Mouse (Mus musculus) kidney, embryonic 14.5 days (tissue): ENCODE measurements around the gene Nmnat3. TPM values are rescaled to one million over a fixed set of nuclear protein-coding genes. Genes with fewer than 3 reads are reported as not detected.
A peak's percentile ranks its signal among the peaks of the same experiment; 100 is the strongest.

Experiments used
- ATAC-seq: fragments of 200-750 bp; cut with Nextera tagmentation; 2 replicates; pipeline ENCODE4 v1.8.0; 2017; ENCODE audit warnings: moderate number of reproducible peaks, mild to moderate bottlenecking, moderate TSS enrichment, moderate library complexity; ENCODE audit not compliant: low FRiP score, low TSS enrichment
- H3K27ac ChIP-seq: fragments of 300-500 bp; sonication (generic); 2 replicates; pipeline ENCODE4 v1.5.1; 2014; ENCODE audit warnings: low read depth, mild to moderate bottlenecking, low read length, moderate library complexity, mixed read lengths
- H3K27me3 ChIP-seq: fragments of 300-500 bp; sonication (generic); 2 replicates; pipeline ENCODE4 v1.6.1; 2014; ENCODE audit warnings: mild to moderate bottlenecking, low read length; ENCODE audit not compliant: control insufficient read depth, insufficient read depth
- H3K36me3 ChIP-seq: fragments of 300-500 bp; sonication (generic); 2 replicates; pipeline ENCODE4 v1.6.1; 2014; ENCODE audit warnings: low read length, mixed read lengths; ENCODE audit not compliant: control insufficient read depth, insufficient read depth
- H3K4me1 ChIP-seq: fragments of 300-500 bp; sonication (generic); 2 replicates; pipeline ENCODE4 v1.6.1; 2014; ENCODE audit warnings: low read length, mixed read lengths; ENCODE audit not compliant: control insufficient read depth, insufficient read depth
- H3K4me2 ChIP-seq: fragments of 300-500 bp; sonication (generic); replicated peaks from 2 replicates; pipeline ENCODE4 v1.6.1; 2014; ENCODE audit warnings: low read depth, mild to moderate bottlenecking, low read length
- H3K4me3 ChIP-seq: fragments of 300-500 bp; sonication (generic); 2 replicates; pipeline ENCODE4 v1.5.1; 2014; ENCODE audit warnings: mild to moderate bottlenecking, low read length
- H3K9ac ChIP-seq: fragments of 300-500 bp; sonication (generic); 2 replicates; pipeline ENCODE4 v1.6.1; 2014; ENCODE audit warnings: low read depth, mild to moderate bottlenecking, low read length, moderate library complexity
- H3K9me3 ChIP-seq: fragments of 300-500 bp; sonication (generic); 2 replicates; pipeline ENCODE4 v1.6.1; 2016; ENCODE audit warnings: low read length; ENCODE audit not compliant: control insufficient read depth
- WGBS: fragments of 180-500 bp; shearing (Covaris S2); extraction: QIAGEN DNeasy Blood & Tissue Kit; methylation state at CpG from one replicate; pipeline ENCODE4 v1.1.7; 2014; 5-methylcytosine and 5-hydroxymethylcytosine counted together
- polyA plus RNA-seq: library from polyadenylated mRNA; unstranded; fragments of >200 nt; fragmentation: Nextera tagmentation; extraction: Ambion mirVana; gene quantifications from 2 replicates; pipeline ENCODE4 v1.2.1, GENCODE M21; 2014

The Nmnat3 gene
- polyA plus RNA-seq, 1 experiment from 2014 or later = 8.4 TPM

DNA sequence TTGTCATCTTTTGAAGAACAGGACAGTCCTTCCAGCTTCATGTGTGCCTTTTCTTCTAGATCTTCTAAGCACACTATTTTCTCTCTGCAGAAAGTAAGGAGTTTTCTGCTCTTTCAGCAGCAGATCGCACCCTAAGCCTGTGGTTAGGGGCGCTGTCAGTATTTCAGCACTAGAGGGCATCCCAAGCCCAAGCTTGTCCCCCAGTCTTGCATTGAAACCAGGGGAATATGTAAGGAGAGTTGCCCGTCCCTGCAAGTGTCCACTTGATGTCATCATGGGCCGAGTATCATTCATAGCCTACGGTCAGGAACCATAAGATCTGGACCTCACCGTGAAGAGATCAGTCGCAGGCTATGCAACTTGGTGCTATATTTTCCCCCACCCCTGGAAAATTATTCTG, 130.7 kb downstream of the Nmnat3 start:
- H3K4me3 ChIP-seq = no peak overlapping the region
- H3K27me3 ChIP-seq = no peaks in the 10 kb centered on the region
- peaks cover 3% of the 10 kb centered on the region; the same call in 1 of the 2 replicates for H3K4me1 ChIP-seq
- H3K9me3 ChIP-seq = no peaks in the 10 kb centered on the region
- H3K36me3 ChIP-seq = no peaks in the 10 kb centered on the region
- WGBS = 44% methylated on average over 7 of the region's 7 CpGs
- H3K9ac ChIP-seq = no peak overlapping the region
- H3K4me2 ChIP-seq = no peak overlapping the region
- ATAC-seq = 0 out of 2 replicates have a peak, but pooled peaks have one; percentile 45
- no peak overlapping the region for H3K27ac ChIP-seq

DNA sequence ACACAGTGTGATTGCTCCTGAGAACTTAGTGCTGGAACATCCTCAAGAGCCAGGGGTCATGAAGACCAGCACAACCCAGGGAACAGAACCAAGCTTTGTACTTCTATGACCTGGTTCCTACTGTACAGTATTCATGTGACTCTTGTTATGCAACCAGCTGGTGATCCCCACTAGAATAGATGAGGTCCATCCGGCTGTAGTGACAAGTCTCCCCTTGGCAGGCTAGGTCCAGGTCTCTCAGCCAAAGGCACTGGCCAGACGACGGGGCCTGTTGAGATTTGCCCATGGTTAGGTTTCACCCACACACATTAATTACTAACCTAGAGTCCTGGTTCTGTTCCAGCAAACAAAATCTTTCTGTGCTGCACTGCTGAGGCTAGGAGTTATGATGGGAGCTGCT, 131.1 kb downstream of the Nmnat3 start:
- no peak overlapping the region for H3K4me3 ChIP-seq
- H3K27me3 ChIP-seq = no peaks in the 10 kb centered on the region
- ATAC-seq = no peak
- no peak overlapping the region for H3K4me2 ChIP-seq
- no peaks in the 10 kb centered on the region for H3K9me3 ChIP-seq
- no peak overlapping the region for H3K9ac ChIP-seq
- H3K4me1 ChIP-seq = peaks cover 3% of the 10 kb centered on the region; the same call in 1 of the 2 replicates
- H3K27ac ChIP-seq = no peak overlapping the region
- H3K36me3 ChIP-seq = no peaks in the 10 kb centered on the region
- 83% methylated on average over 3 of the region's 3 CpGs for WGBS

GRCm38 (mm10) chr9:98420666-98421065, 133.4 kb downstream of the Nmnat3 start:
- H3K4me1 ChIP-seq = peaks cover 16% of the 10 kb centered on the region; the same call in 1 of the 2 replicates
- no peak for ATAC-seq
- no peak overlapping the region for H3K27ac ChIP-seq
- no peak overlapping the region for H3K4me2 ChIP-seq
- H3K9me3 ChIP-seq = no peaks in the 10 kb centered on the region
- H3K4me3 ChIP-seq = no peak overlapping the region
- no peaks in the 10 kb centered on the region for H3K27me3 ChIP-seq
- no peak overlapping the region for H3K9ac ChIP-seq
- 48% methylated on average over 1 of the region's 1 CpGs for WGBS
- H3K36me3 ChIP-seq = no peaks in the 10 kb centered on the region

GRCm38 (mm10) chr9:98421903-98422302, 134.7 kb downstream of the Nmnat3 start:
- H3K4me1 ChIP-seq = peaks cover 28% of the 10 kb centered on the region
- no peak overlapping the region for H3K9ac ChIP-seq
- no peak overlapping the region for H3K4me3 ChIP-seq
- no peaks in the 10 kb centered on the region for H3K27me3 ChIP-seq
- ATAC-seq = peak; percentile 18; the same call in 1 of the 2 replicates
- WGBS = 33% methylated on average over 3 of the region's 3 CpGs
- H3K27ac ChIP-seq = no peak overlapping the region
- H3K9me3 ChIP-seq = no peaks in the 10 kb centered on the region
- no peak overlapping the region for H3K4me2 ChIP-seq
- no peaks in the 10 kb centered on the region for H3K36me3 ChIP-seq

GRCm38 (mm10) chr9:98422656-98423055, 135.4 kb downstream of the Nmnat3 start, which contains the start of gene Rbp1:
TSS of gene Rbp1 (plus strand) at chr9:98422961.
- Histone ChIP-seq H3K4me1 (peaks cover 36% of the 10 kb centered on the region), H3K9ac (no peak within 1 kb of the TSS), H3K9me3 (no peaks in the 10 kb centered on the region), H3K4me3 (no peak within 1 kb of the TSS), H3K27me3 (no peaks in the 10 kb centered on the region), H3K27ac (no peak within 1 kb of the TSS), H3K36me3 (no peaks in the 10 kb centered on the region), H3K4me2 (no peak within 1 kb of the TSS)
- WGBS = 79% methylated on average over 5 of the region's 5 CpGs
- ATAC-seq = no peak

DNA sequence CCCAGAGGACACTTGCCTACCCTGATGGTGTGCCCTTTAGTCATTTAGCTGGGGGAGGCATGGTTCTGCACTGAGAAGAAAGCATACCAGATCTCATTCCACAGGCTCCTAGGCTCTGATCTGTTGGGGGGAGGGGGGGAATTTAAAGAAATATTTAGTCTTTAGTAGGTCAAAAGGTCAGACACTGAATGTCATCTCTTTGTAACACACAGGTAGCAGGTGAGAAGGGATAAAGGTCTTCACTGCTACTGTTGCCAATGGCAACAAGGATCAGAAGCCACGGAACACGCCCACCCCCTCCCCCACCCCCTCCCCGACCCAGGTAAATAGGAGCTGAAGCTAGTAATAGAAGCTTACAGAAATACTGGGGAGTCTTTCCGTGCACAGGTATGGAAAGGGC, 136.5 kb downstream of the Nmnat3 start:
- Histone ChIP-seq H3K27me3 (no peaks in the 10 kb centered on the region), H3K9ac (no peak overlapping the region), H3K4me2 (no peak overlapping the region), H3K36me3 (no peaks in the 10 kb centered on the region), H3K27ac (no peak overlapping the region), H3K9me3 (no peaks in the 10 kb centered on the region), H3K4me1 (peaks cover 46% of the 10 kb centered on the region), H3K4me3 (no peak overlapping the region)
- WGBS = 17% methylated on average over 4 of the region's 4 CpGs
- no peak for ATAC-seq

DNA sequence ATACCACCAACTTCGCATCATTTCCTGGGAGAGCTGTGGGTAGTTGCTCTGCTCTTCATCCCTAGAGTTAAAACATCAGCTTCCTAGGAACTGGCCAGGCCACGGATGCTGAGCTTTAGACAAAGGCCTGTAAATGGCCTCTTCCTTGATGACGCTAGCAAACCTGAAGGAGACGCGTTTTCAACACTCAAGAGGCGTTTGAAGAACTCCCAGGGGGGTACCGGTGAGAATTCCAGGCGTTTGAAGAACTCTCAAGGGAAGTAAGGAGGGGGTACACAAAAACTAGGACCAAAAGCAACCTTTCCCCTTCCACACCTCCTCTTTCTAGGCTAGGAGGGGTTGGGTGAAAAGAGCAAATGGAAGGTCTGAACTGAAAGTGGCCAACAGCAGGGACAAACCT, 137.1 kb downstream of the Nmnat3 start:
- no peak for ATAC-seq
- no peak overlapping the region for H3K27ac ChIP-seq

DNA sequence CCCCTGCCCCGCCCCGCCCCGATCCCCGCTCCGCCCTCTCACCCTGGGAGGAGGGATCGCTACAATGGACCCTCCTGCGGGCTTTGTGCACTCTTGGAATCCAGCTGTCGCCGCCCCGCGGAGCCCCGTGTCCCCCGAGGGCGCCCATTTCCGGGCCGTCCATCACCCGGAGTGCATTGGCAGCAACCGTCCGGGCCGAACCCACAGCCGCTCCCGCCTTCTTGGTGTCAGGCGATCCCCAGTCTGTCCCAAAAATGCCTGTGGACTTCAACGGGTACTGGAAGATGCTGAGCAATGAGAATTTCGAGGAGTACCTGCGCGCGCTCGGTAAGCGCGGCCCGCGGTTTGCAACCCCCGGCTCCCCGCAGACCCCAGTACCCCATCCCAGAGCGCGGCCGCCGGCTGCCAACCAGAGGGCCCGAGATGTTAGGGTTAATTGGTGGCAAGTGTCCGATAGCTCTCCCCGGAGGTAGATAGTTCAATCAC, 137.5 kb downstream of the Nmnat3 start:
- Histone ChIP-seq H3K4me1 (peaks cover 57% of the 10 kb centered on the region), H3K27me3 (no peaks in the 10 kb centered on the region), H3K27ac (peak overlapping the region; percentile 59; the same call in 1 of the 2 replicates), H3K9me3 (no peaks in the 10 kb centered on the region), H3K9ac (peak overlapping the region; percentile 73), H3K4me3 (peak overlapping the region; percentile 70), H3K36me3 (no peaks in the 10 kb centered on the region), H3K4me2 (peak overlapping the region; percentile 81)
- 1% methylated on average over 39 of the region's 42 CpGs for WGBS
- ATAC-seq = peak; percentile 82

More for the DNA sequence above, 137.1 kb downstream of the Nmnat3 start:
- H3K9me3 ChIP-seq = no peaks in the 10 kb centered on the region
- H3K4me1 ChIP-seq = peaks cover 52% of the 10 kb centered on the region
- no peaks in the 10 kb centered on the region for H3K36me3 ChIP-seq
- no peaks in the 10 kb centered on the region for H3K27me3 ChIP-seq
- H3K4me3 ChIP-seq = peak overlapping the region; percentile 70
- peak overlapping the region; percentile 81 for H3K4me2 ChIP-seq
- H3K9ac ChIP-seq = no peak overlapping the region
- 2% methylated on average over 8 of the region's 8 CpGs for WGBS

DNA sequence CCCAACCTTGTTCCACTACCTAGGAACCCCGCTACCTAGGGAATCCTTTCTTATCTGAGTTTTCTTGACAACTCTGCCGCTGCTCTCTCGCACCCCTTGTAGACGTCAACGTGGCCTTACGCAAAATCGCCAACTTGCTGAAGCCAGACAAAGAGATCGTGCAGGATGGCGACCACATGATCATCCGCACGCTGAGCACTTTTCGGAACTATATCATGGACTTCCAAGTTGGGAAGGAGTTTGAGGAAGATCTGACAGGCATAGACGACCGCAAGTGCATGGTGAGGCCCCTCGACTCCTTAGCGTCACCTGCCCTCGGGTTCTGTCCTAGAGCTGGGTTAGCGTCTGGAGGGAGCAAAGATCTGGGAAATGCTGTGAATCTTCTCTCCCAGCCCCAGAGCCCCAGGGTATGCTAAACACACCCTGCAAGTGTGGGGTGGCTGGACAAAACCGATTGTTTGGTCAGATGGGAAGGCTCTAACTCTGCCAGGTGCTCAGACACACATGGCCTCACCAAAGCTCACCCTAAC, 138.2 kb downstream of the Nmnat3 start:
- H3K4me2 ChIP-seq = peak overlapping the region; percentile 81
- no peaks in the 10 kb centered on the region for H3K36me3 ChIP-seq
- no peaks in the 10 kb centered on the region for H3K9me3 ChIP-seq
- peak overlapping the region; percentile 70 for H3K4me3 ChIP-seq
- no peaks in the 10 kb centered on the region for H3K27me3 ChIP-seq
- H3K27ac ChIP-seq = peak overlapping the region; percentile 62; the same call in 1 of the 2 replicates
- H3K4me1 ChIP-seq = peaks cover 61% of the 10 kb centered on the region
- 4% methylated on average over 19 of the region's 19 CpGs for WGBS
- peak overlapping the region; percentile 73 for H3K9ac ChIP-seq
- no peak for ATAC-seq
